Mouse (Mus musculus) neural tube, embryonic 12.5 days (tissue): ENCODE results near the gene Ak9. TPM values are rescaled to one million over a fixed set of nuclear protein-coding genes. Genes with fewer than 3 reads are reported as not detected.

ENCODE experiments used
- ATAC-seq: fragments of 200-750 bp; cut with Nextera tagmentation; 2 replicates; pipeline ENCODE4 v1.8.0; 2017; ENCODE audit warnings: low read depth, mild to moderate bottlenecking, moderate TSS enrichment, moderate library complexity; ENCODE audit not compliant: low FRiP score
- H3K27ac ChIP-seq: fragments of 300-500 bp; sonication (generic); 2 replicates; pipeline ENCODE4 v1.5.1; 2016
- H3K27me3 ChIP-seq: fragments of 300-500 bp; sonication (generic); replicated peaks from 2 replicates; pipeline ENCODE4 v1.6.1; 2016; ENCODE audit warnings: mild to moderate bottlenecking
- H3K36me3 ChIP-seq: fragments of 300-500 bp; sonication (generic); 2 replicates; pipeline ENCODE4 v1.6.1; 2016; ENCODE audit warnings: mild to moderate bottlenecking
- H3K4me1 ChIP-seq: fragments of 300-500 bp; sonication (generic); 2 replicates; pipeline ENCODE4 v1.6.1; 2016
- H3K4me2 ChIP-seq: fragments of 300-500 bp; sonication (generic); replicated peaks from 2 replicates; pipeline ENCODE4 v1.6.1; 2016; ENCODE audit warnings: mild to moderate bottlenecking
- H3K4me3 ChIP-seq: fragments of 300-500 bp; sonication (generic); 2 replicates; pipeline ENCODE4 v1.5.1; 2016
- H3K9ac ChIP-seq: fragments of 300-500 bp; sonication (generic); 2 replicates; pipeline ENCODE4 v1.6.1; 2016; ENCODE audit warnings: mild to moderate bottlenecking
- H3K9me3 ChIP-seq: fragments of 300-500 bp; sonication (generic); 2 replicates; pipeline ENCODE4 v1.6.1; 2016; ENCODE audit warnings: mild to moderate bottlenecking
- WGBS: fragments of 180-500 bp; shearing (Covaris S2); methylation state at CpG from one replicate; pipeline ENCODE4 v1.1.7; 2016; 5-methylcytosine and 5-hydroxymethylcytosine counted together
- polyA plus RNA-seq: library from polyadenylated mRNA; unstranded; fragments of >200 nt; fragmentation: Nextera tagmentation; extraction: Ambion mirVana; gene quantifications from 2 replicates; pipeline ENCODE4 v1.2.1, GENCODE M21; 2016

The Ak9 gene
- polyA plus RNA-seq, 1 experiment from 2014 or later: 0.03 TPM

DNA sequence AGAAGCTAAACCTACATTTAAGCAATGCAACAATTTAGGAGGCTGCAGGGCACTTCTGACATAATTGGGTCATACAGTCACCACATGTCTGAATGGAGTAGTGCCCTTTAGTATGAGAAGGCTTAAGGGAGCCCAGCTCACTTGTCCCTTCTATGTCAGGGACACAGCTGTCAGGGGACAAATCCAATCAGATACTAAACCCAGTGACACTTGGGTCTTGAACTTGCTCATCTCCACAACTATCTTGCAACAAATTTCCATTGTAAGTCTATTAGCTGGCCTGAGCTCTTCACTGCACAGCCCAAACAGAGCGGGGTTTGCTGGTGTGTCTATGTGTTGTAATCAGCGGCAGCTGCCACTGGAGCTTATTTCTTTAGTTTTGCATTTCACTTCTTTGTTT lies 119.9 kb downstream of the Ak9 start:
- ATAC-seq: no peak
- no peaks in the 10 kb centered on the region for H3K9me3 ChIP-seq
- H3K4me3 ChIP-seq: no peak overlapping the region
- H3K27me3 ChIP-seq: no peaks in the 10 kb centered on the region
- no peak overlapping the region for H3K4me2 ChIP-seq
- no peaks in the 10 kb centered on the region for H3K36me3 ChIP-seq
- no peak overlapping the region for H3K9ac ChIP-seq
- H3K4me1 ChIP-seq: no peaks in the 10 kb centered on the region
- no peak overlapping the region for H3K27ac ChIP-seq
- 96% methylated on average over 2 of the region's 2 CpGs for WGBS

DNA sequence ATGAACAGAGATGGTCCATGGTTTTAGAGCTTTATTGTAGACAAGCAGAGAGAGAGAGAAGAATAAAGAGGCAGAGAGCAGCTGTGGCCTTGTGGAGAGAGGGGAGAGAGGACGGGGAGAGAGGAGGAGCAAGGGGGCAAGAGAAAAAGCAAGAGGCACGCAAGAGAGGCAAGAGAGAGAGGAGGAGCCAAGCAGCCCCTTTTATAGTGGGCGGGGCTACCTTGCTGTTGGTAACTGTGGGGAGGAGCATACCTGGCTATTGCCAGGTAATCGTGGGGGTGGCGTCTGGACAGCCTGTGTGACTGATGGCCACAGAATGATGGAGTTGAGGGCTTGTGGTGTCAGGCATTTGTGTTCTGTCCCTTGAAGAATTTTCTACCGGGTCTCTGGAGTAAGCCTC lies 122.6 kb downstream of the Ak9 start:
- H3K9me3 ChIP-seq: no peaks in the 10 kb centered on the region
- no peak overlapping the region for H3K9ac ChIP-seq
- no peaks in the 10 kb centered on the region for H3K27me3 ChIP-seq
- no peaks in the 10 kb centered on the region for H3K36me3 ChIP-seq
- no peak for ATAC-seq
- WGBS: 54% methylated on average over 6 of the region's 6 CpGs
- H3K4me3 ChIP-seq: no peak overlapping the region
- H3K27ac ChIP-seq: no peak overlapping the region
- H3K4me2 ChIP-seq: no peak overlapping the region
- H3K4me1 ChIP-seq: no peaks in the 10 kb centered on the region

DNA sequence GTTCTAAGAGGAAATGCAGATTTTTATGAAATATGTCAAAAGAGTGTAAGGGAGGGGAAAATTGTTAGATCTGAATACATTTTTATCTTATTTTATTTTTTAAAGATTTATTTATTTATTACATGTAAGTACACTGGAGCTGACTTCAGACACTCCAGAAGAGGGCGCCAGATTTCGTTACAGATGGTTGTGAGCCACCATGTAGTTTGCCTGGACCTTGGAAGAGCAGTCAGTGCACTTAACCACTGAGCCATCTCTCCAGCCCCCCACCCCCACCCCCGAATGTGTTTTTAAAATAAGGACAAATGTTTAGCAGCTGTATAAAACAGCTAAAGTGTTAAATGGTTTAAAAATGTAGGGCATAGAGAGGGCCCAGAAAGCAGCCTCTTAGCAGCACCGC lies 130.8 kb downstream of the Ak9 start:
- Histone ChIP-seq H3K4me2 (no peak overlapping the region), H3K9ac (no peak overlapping the region), H3K27me3 (peaks cover 7% of the 10 kb centered on the region; the same call in 1 of the 2 replicates), H3K36me3 (no peaks in the 10 kb centered on the region), H3K4me1 (no peaks in the 10 kb centered on the region), H3K27ac (no peak overlapping the region), H3K4me3 (no peak overlapping the region), H3K9me3 (no peaks in the 10 kb centered on the region)
- WGBS: 28% methylated on average over 4 of the region's 4 CpGs
- no peak for ATAC-seq

DNA sequence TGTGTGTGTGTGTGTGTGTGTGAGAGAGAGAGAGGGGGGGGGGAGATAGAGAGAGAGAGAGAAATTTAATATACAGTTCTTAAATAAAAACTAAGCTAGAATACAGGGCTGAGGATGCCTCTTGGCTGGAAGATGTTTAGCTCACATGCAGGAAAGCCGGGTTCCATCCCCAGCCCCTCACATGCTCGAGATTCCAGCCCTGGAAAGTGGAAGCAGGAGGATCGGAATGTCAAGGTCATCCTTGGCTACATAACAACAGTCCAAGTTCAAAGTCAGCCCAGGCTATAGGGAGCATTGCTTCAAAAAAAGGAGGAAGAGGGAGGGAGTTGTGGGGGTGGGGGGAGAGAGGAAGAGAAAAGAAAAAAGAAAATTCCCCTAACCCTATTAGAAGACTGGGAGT lies 131.4 kb downstream of the Ak9 start:
- Histone ChIP-seq H3K27ac (no peak overlapping the region), H3K4me2 (no peak overlapping the region), H3K27me3 (peaks cover 7% of the 10 kb centered on the region; the same call in 1 of the 2 replicates), H3K9me3 (no peaks in the 10 kb centered on the region), H3K36me3 (no peaks in the 10 kb centered on the region), H3K4me1 (no peaks in the 10 kb centered on the region), H3K9ac (no peak overlapping the region), H3K4me3 (no peak overlapping the region)
- WGBS: 52% methylated on average over 3 of the region's 3 CpGs
- no peak for ATAC-seq

DNA sequence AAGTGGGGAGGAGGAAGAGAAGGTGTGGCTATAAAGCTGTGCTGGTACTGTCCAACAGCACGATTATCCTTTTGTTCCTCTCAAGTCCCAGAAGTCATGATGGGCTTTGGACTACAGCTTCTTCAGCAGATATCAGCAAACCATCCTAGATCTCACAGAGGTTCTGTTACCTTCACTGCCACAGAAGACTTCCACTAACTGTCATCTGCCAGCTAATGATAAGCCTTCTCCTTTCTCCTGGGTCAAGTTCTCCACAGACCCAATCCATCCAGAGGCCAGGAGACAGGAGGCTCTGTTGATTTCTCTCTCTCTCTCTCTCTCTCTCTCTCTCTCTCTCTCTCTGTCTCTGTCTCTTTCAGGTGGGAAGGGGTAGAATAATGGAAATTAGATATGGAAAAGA lies 144.4 kb downstream of the Ak9 start:
- no peaks in the 10 kb centered on the region for H3K27me3 ChIP-seq
- H3K4me1 ChIP-seq: peaks cover 11% of the 10 kb centered on the region; the same call in 1 of the 2 replicates
- no peak overlapping the region for H3K4me2 ChIP-seq
- H3K27ac ChIP-seq: no peak overlapping the region
- no peak for ATAC-seq
- no peak overlapping the region for H3K4me3 ChIP-seq
- H3K9me3 ChIP-seq: no peaks in the 10 kb centered on the region
- no peak overlapping the region for H3K9ac ChIP-seq
- peaks cover 12% of the 10 kb centered on the region; the same call in 1 of the 2 replicates for H3K36me3 ChIP-seq
- 90% methylated on average over 1 of the region's 1 CpGs for WGBS

DNA sequence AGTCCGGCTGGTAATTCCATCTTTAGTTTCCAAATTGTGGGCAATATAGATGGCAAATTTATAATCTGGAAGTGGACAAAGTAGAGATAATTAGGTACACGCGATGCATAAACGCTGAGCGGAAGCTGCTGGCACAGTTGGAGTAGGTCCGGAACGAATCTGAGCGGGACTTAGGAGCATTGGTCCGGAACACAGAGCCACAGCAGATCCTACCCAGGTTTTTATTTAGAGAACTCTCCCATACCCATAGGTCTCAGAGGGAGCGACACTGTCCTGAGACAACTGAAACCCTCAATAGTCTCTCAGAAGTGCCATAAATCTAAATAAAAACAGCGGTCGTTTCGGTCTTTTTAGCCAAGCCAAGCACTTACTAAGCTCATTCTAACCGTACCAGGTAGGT lies 145.9 kb downstream of the Ak9 start:
- Histone ChIP-seq H3K4me3 (peak overlapping the region; percentile 88), H3K27ac (0 out of 2 replicates have a peak overlapping the region, but pooled peaks have one; percentile 2), H3K4me2 (peak overlapping the region; percentile 72), H3K4me1 (peaks cover 11% of the 10 kb centered on the region; the same call in 1 of the 2 replicates), H3K9me3 (no peaks in the 10 kb centered on the region), H3K9ac (peak overlapping the region; percentile 38), H3K36me3 (peaks cover 12% of the 10 kb centered on the region; the same call in 1 of the 2 replicates), H3K27me3 (no peaks in the 10 kb centered on the region)
- 13% methylated on average over 14 of the region's 14 CpGs for WGBS
- ATAC-seq: peak; percentile 72

DNA sequence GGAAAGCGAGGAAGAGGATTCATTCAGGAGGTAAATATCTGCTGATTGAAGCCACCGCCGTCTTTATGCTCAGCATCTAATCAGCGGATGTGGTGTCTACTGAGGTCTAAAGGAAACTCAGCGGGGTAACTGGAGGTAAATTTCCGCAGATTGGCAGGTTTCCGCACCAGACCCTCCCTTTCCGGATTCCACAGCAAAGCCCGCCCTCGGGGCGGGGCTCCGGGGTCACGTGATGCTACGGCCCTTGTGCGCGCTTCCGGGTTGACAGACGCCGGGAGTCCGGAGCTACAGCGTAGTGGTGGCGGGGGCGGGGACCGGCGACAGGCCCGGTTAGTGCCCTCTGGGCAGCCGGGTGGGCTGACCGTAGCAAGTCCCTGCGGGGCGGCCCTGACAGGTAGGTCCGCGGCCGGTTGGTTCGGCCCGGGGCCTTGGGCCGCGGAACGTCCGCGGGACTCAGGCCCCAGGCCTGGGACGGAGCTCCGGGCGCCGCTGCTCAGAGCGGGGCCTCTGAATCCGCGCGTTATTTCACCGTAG lies 146.4 kb downstream of the Ak9 start, which contains the start of gene Zbtb24:
Gene Zbtb24 (plus strand): TSS at position 247 of the 534 bp plus-strand sequence.
- under 1% methylated on average over 49 of the region's 49 CpGs for WGBS
- H3K9me3 ChIP-seq: no peaks in the 10 kb centered on the region

DNA sequence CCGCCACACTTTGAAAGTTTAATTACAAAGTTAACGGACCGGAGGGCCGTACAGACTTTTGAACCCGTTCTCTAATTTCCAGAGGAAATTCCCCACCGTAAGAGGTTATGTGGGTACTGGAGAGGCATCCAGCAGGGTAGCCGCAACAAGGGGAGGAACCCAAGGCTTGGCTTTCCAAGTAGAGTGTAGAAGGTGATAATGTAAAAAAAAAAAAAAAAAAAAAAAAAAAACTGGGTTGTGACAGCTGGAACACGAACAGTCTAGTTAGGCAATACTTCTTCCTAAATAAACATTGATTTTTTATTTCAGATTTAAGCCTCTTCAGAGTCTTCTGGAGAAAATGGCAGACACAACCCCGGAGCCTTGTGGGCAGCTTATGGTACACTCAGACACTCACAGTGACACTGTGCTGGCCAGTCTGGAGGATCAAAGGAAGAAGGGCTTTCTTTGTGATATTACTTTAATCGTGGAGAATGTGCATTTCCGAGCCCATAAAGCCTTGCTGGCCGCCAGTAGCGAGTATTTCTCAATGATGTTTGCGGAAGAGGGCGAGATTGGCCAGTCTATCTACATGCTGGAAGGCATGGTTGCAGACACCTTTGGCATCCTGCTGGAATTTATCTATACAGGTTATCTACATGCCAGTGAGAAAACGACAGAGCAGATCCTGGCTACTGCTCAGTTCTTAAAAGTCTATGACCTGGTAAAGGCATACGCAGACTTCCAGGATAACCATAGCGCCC lies 147.2 kb downstream of the Ak9 start:
- peak; percentile 51 for ATAC-seq
- peak overlapping the region; percentile 88 for H3K4me3 ChIP-seq
- H3K27me3 ChIP-seq: no peaks in the 10 kb centered on the region
- H3K27ac ChIP-seq: no peak overlapping the region
- 56% methylated on average over 18 of the region's 18 CpGs for WGBS
- H3K9me3 ChIP-seq: no peaks in the 10 kb centered on the region
- peaks cover 11% of the 10 kb centered on the region; the same call in 1 of the 2 replicates for H3K4me1 ChIP-seq
- H3K4me2 ChIP-seq: peak overlapping the region; percentile 72
- H3K36me3 ChIP-seq: peaks cover 23% of the 10 kb centered on the region
- H3K9ac ChIP-seq: peak overlapping the region; percentile 83

More for the DNA sequence above, 146.4 kb downstream of the Ak9 start, which contains the start of gene Zbtb24:
- peak within 1 kb of the TSS; percentile 88 for H3K4me3 ChIP-seq
- H3K36me3 ChIP-seq: peaks cover 16% of the 10 kb centered on the region; the same call in 1 of the 2 replicates
- H3K9ac ChIP-seq: peak within 1 kb of the TSS; percentile 83
- H3K27me3 ChIP-seq: no peaks in the 10 kb centered on the region
- 0 out of 2 replicates have a peak within 1 kb of the TSS, but pooled peaks have one; percentile 2 for H3K27ac ChIP-seq
- peak within 1 kb of the TSS; percentile 72 for H3K4me2 ChIP-seq
- H3K4me1 ChIP-seq: peaks cover 11% of the 10 kb centered on the region; the same call in 1 of the 2 replicates
- peak; percentile 96 for ATAC-seq

DNA sequence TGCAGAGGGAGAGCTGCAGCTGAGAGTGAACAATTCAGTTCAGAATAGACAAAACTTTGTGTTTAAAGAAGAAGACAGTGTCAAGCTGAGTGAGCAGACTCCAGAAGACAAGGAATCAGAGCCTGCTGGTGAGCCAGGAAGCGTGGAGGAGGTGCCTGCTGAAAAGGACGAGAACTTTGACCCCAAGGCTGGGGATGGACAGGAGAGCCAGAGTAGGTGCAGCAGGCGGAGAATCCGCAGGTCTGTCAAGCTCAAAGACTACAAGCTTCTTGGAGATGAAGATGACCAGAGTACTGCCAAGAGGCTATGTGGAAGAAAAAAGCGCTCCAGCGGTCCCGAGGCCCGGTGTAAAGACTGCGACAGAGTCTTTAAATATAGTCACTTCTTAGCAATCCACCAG lies 147.9 kb downstream of the Ak9 start:
- Histone ChIP-seq H3K27me3 (no peaks in the 10 kb centered on the region), H3K36me3 (peaks cover 30% of the 10 kb centered on the region), H3K4me1 (peaks cover 11% of the 10 kb centered on the region; the same call in 1 of the 2 replicates), H3K9me3 (no peaks in the 10 kb centered on the region), H3K9ac (no peak overlapping the region), H3K27ac (no peak overlapping the region), H3K4me2 (peak overlapping the region; percentile 72; the same call in 1 of the 2 replicates), H3K4me3 (no peak overlapping the region)
- no peak for ATAC-seq
- whole genome bisulfite sequencing: 96% methylated on average over 9 of the region's 9 CpGs

DNA sequence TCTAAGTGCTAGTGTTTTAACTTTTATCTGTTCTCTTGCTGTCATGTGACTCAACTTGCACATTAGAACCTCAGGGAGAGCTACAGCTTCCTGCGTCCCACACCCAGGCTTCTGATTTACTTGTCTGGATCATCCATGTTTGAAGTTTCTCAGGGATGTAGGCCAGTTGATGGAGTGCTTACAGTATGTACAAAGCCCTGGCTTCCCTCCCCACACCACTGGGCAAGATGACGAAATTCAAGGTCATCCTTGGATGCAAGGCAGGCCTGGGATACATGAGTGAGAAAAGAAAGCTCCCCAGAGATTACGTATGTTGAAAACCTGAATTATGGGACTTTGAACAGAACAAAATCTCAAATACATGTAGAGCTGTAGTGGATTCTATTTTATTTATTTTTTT lies 149.0 kb downstream of the Ak9 start:
- Histone ChIP-seq H3K4me3 (no peak overlapping the region), H3K4me2 (no peak overlapping the region), H3K27ac (no peak overlapping the region), H3K36me3 (peaks cover 34% of the 10 kb centered on the region), H3K9me3 (no peaks in the 10 kb centered on the region), H3K9ac (no peak overlapping the region), H3K4me1 (peaks cover 11% of the 10 kb centered on the region; the same call in 1 of the 2 replicates), H3K27me3 (no peaks in the 10 kb centered on the region)
- WGBS: 90% methylated on average over 3 of the region's 3 CpGs
- no peak for ATAC-seq

DNA sequence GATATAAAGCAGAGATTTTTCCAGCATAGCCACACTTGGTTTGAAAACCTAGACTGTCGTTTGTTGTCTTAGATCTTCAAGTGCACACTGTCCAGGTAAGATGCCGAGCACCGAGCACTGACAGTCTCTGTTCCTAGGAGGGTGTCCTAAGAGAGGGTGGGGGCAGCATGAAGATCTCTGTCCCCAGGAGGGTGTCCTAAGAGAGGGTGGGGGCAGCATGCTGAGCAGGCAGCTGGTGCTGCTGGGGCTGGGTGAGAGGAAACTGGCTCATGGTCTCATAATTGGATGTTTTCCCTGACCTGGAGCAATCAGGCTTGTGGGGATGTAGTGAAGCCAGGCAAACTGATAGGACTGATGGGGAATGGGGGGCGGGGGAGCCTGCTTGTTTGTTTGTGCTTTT lies 156.2 kb downstream of the Ak9 start:
- H3K9me3 ChIP-seq: no peaks in the 10 kb centered on the region
- no peak overlapping the region for H3K9ac ChIP-seq
- H3K27me3 ChIP-seq: no peaks in the 10 kb centered on the region
- H3K4me1 ChIP-seq: peaks cover 8% of the 10 kb centered on the region
- H3K27ac ChIP-seq: no peak overlapping the region
- no peak overlapping the region for H3K4me2 ChIP-seq
- 84% methylated on average over 4 of the region's 4 CpGs for WGBS
- ATAC-seq: no peak
- peaks cover 48% of the 10 kb centered on the region for H3K36me3 ChIP-seq
- no peak overlapping the region for H3K4me3 ChIP-seq

DNA sequence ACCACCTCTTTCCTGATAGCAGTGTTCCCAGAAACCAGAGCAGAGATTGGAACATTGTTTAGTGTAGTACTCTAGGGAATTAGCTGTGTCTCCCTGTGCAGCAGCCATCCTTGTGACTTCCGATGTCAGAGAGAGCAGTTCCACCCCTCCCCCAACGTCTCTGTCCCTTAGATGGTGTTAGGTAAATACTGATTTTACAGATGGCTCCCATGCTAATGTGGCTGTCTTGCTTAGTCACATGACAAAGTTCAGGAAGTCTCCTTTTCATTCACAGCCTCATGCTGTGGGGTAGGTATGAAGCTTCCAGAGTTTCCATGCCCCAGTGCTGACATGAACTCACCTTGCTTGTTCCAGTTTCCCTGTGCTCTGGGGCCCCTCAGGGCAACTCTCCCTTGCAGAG lies 156.7 kb downstream of the Ak9 start:
- H3K4me1 ChIP-seq: peaks cover 8% of the 10 kb centered on the region
- peaks cover 45% of the 10 kb centered on the region for H3K36me3 ChIP-seq
- no peak overlapping the region for H3K4me3 ChIP-seq
- H3K4me2 ChIP-seq: no peak overlapping the region
- ATAC-seq: no peak
- H3K9ac ChIP-seq: no peak overlapping the region
- no peaks in the 10 kb centered on the region for H3K27me3 ChIP-seq
- no peaks in the 10 kb centered on the region for H3K9me3 ChIP-seq
- 32% methylated on average over 2 of the region's 2 CpGs for WGBS
- no peak overlapping the region for H3K27ac ChIP-seq
